Mouse (Mus musculus): ENCODE data around the gene Ccl9. TPM values are rescaled to one million over a fixed set of nuclear protein-coding genes. Genes with fewer than 3 reads are reported as not detected.

The Ccl9 gene
- 39.2 TPM for polyA plus RNA-seq (2014; fragmentation: Illumina TruSeq; extraction: RNeasy Lipid Tissue Mini Kit (QIAGEN cat#74804); ENCODE audit: insufficient read depth, low read depth, low replicate concordance)

DNA sequence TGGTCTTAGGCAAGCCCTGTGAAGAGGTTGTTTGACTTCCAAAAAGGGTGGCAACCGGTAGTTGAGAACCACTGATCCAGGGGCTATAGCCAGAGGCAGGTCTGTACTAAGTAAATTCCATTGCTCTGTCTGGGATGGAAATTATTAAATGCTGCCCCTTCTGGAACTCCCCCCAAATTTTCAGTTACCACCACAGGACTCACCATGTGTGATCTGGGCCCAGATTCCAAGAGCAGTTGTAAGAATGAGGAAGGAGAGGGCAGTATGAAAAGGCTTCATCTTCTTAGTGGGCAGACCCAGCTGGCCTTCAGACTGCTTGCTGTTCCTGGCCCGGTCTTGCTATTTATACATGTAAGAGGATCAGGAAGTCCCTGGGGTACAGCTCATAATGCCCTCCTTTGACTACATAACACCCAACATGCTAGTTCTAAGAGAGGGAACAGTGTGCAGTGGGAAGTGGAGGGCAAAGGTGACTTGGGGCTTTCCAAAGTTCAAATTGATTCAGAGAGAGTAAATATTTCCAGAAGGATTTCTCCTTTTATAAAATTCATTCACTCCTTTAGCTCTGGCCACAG is at the start of gene Ccl9:
Ccl9 (minus strand) TSS at position 451 of the 575 bp plus-strand sequence.

GRCm38 (mm10) chr11:83592853-83593252 is 14.4 kb upstream of the Ccl9 start, which contains the start of gene Ccl6:
Gene Ccl6, minus strand, starts transcription at chr11:83593087.

DNA sequence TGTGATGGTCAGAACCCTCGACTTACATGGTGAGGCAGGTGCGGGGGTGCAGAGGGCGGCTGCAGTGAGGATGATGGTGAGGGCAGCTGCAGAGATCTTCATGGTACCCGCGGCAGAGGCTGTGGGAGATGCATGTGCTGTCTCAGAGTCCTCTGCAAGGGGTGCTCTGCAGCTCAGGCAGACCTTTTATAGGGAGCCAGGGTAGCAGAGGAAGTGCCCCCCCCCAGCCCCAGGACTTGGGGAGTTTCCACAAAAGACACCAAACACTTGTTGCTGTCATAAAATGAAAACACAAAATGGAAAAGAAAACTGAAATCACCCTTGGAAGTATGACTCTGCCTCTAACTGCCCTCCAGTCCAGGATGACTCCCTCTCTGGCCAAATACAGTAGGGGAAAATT is 48.1 kb downstream of the Ccl9 start, which contains the start of gene Ccl5:
Ccl5 (minus strand) TSS at position 159 of the 400 bp plus-strand sequence.

Other genes starting within 250 kb of the Ccl9 start
- 0.64 TPM for gene Rasl10b, start 169.5 kb downstream of the Ccl9 start, polyA plus RNA-seq (2014; fragmentation: Illumina TruSeq; extraction: RNeasy Lipid Tissue Mini Kit (QIAGEN cat#74804); ENCODE audit: insufficient read depth, low read depth, low replicate concordance)
- gene Gas2l2, start 149.2 kb downstream of the Ccl9 start, polyA plus RNA-seq (2014; fragmentation: Illumina TruSeq; extraction: RNeasy Lipid Tissue Mini Kit (QIAGEN cat#74804); ENCODE audit: insufficient read depth, low read depth, low replicate concordance): 1.4 TPM
- 0.50 TPM for gene 1700020L24Rik, start 141.0 kb downstream of the Ccl9 start, polyA plus RNA-seq (2014; fragmentation: Illumina TruSeq; extraction: RNeasy Lipid Tissue Mini Kit (QIAGEN cat#74804); ENCODE audit: insufficient read depth, low read depth, low replicate concordance)
- gene Mmp28, start 115.6 kb downstream of the Ccl9 start, polyA plus RNA-seq (2014; fragmentation: Illumina TruSeq; extraction: RNeasy Lipid Tissue Mini Kit (QIAGEN cat#74804); ENCODE audit: insufficient read depth, low read depth, low replicate concordance): 7.7 TPM
- gene Taf15, start 105.5 kb downstream of the Ccl9 start, polyA plus RNA-seq (2014; fragmentation: Illumina TruSeq; extraction: RNeasy Lipid Tissue Mini Kit (QIAGEN cat#74804); ENCODE audit: insufficient read depth, low read depth, low replicate concordance): 38.2 TPM
- gene Heatr9, start 56.5 kb downstream of the Ccl9 start, polyA plus RNA-seq (2014; fragmentation: Illumina TruSeq; extraction: RNeasy Lipid Tissue Mini Kit (QIAGEN cat#74804); ENCODE audit: insufficient read depth, low read depth, low replicate concordance): 0.12 TPM
- 65.3 TPM for gene Ccl5, start 48.1 kb downstream of the Ccl9 start, polyA plus RNA-seq (2014; fragmentation: Illumina TruSeq; extraction: RNeasy Lipid Tissue Mini Kit (QIAGEN cat#74804); ENCODE audit: insufficient read depth, low read depth, low replicate concordance)
- 252 TPM for gene Ccl6, start 14.5 kb upstream of the Ccl9 start, polyA plus RNA-seq (2014; fragmentation: Illumina TruSeq; extraction: RNeasy Lipid Tissue Mini Kit (QIAGEN cat#74804); ENCODE audit: insufficient read depth, low read depth, low replicate concordance)
- gene Rpl9-ps1, start 67.0 kb upstream of the Ccl9 start, polyA plus RNA-seq (2014; fragmentation: Illumina TruSeq; extraction: RNeasy Lipid Tissue Mini Kit (QIAGEN cat#74804); ENCODE audit: insufficient read depth, low read depth, low replicate concordance): not detected
- gene Ccl3, start 70.7 kb upstream of the Ccl9 start, polyA plus RNA-seq (2014; fragmentation: Illumina TruSeq; extraction: RNeasy Lipid Tissue Mini Kit (QIAGEN cat#74804); ENCODE audit: insufficient read depth, low read depth, low replicate concordance): 1.5 TPM
- 2.4 TPM for gene Ccl4, start 83.9 kb upstream of the Ccl9 start, polyA plus RNA-seq (2014; fragmentation: Illumina TruSeq; extraction: RNeasy Lipid Tissue Mini Kit (QIAGEN cat#74804); ENCODE audit: insufficient read depth, low read depth, low replicate concordance)
- 59.1 TPM for gene Wfdc17, start 125.4 kb upstream of the Ccl9 start, polyA plus RNA-seq (2014; fragmentation: Illumina TruSeq; extraction: RNeasy Lipid Tissue Mini Kit (QIAGEN cat#74804); ENCODE audit: insufficient read depth, low read depth, low replicate concordance)
- gene Wfdc18, start 130.4 kb upstream of the Ccl9 start, polyA plus RNA-seq (2014; fragmentation: Illumina TruSeq; extraction: RNeasy Lipid Tissue Mini Kit (QIAGEN cat#74804); ENCODE audit: insufficient read depth, low read depth, low replicate concordance): not detected
- 30.3 TPM for gene Wfdc21, start 168.3 kb upstream of the Ccl9 start, polyA plus RNA-seq (2014; fragmentation: Illumina TruSeq; extraction: RNeasy Lipid Tissue Mini Kit (QIAGEN cat#74804); ENCODE audit: insufficient read depth, low read depth, low replicate concordance)
- gene Heatr6, start 175.1 kb upstream of the Ccl9 start, polyA plus RNA-seq (2014; fragmentation: Illumina TruSeq; extraction: RNeasy Lipid Tissue Mini Kit (QIAGEN cat#74804); ENCODE audit: insufficient read depth, low read depth, low replicate concordance): 3.7 TPM